Mouse (Mus musculus) kidney, adult 2 months (tissue): ENCODE measurements around the gene Dab1.

Source experiments
- CTCF ChIP-seq: fragments of 200-500 bp; conservative IDR thresholded peaks from 2 replicates; pipeline ENCODE4 v1.5.1; 2011; ENCODE audit warnings: low read depth, mild to moderate bottlenecking, control low read depth, low read length, moderate library complexity, mixed read lengths; ENCODE audit not compliant: insufficient read depth, insufficient read length
- POLR2A ChIP-seq: fragments of 200-500 bp; IDR thresholded peaks from one replicate; pipeline ENCODE4 v1.6.1; 2011; ENCODE audit warnings: low read depth, low read length, control low read depth

- TF ChIP-seq POLR2A (no peak), CTCF (no peak)
Observed at GRCm38 (mm10) chr4:104301764-104302163, 682.6 kb downstream of the Dab1 start.
